Mouse (Mus musculus) embryo, embryonic 11 days (tissue): ENCODE measurements around the gene Npy5r.

Experiments
- DNase-seq: peaks from one replicate; pipeline ENCODE4 v3.0.0-alpha.2; 2015

Gene Npy5r

GRCm38 (mm10) chr8:66687511-66688329 is at the start of gene Npy5r:
Npy5r (minus strand) TSS chr8:66688128.
- DNase-seq: peak; percentile 59

GRCm38 (mm10) chr8:66731957-66732356 is 44.0 kb upstream of the Npy5r start:
- DNase-seq: no peak

DNA sequence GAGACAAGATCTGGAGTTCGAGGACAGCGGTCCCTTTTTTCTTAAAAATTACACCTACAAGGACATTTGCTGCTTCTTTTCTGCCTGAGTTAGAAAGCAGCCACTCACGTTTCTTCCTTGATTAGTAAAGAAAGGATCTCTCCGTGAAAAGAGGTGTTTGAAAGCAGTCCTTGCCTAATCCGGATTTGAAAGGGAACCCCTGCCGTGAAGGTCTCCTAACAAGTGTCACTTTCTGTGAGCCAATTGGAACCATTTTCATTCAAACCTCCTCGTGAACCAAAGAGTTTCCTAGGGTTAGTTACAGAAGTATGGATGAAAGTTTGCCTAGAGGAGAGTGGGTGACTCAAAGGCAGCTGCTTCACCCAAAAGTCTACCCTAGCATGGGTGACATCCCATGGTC is 41.5 kb upstream of the Npy5r start:
- no peak for DNase-seq

DNA sequence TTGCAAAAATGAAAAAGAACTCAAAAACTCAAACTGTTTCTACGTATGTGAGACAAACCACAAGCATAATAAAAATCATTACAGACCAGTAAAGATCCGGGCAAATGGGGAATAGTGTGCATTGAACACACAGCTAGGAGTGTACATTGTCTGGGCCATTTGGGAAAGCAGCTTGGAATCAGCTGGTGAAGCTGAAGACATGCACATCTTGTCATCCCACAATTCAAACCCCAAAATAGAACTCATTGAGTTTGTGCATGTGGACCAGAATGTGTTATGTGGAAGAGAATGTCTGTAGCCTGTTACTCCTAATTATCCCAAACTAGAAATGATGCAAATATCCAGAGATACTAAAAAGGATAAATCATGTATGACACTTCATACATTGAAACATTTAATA is 34.9 kb upstream of the Npy5r start:
- DNase-seq: no peak

DNA sequence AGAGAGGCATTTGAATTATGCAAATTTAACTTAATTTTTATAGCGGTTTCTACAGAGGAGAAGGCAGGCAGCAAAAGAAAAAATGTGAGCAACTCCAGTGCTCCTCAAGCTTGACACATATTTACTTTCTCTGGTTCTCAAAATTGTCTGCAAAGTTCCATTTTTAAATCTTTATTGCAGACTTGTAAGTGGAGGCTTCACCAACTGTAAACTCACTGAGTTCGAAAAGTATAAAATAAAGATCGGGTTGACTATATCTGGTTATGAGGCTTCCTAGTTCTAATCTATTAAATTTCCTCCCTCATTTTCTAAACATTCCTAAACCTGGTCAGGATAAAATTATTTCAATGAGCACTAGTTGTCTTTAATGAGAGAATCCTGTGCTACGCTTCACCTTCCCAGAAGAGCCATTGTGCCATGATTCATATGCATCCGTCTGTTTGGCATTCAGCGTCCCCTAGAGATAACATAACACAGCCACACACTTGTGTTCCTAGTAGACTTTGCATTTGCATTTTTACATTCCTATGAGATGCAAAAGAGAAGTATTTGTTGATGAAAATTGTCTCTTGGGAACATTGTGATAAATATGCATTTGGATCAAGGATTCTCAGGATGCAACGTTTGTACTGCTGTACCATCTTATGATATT is 26.5 kb upstream of the Npy5r start:
- DNase-seq: no peak

DNA sequence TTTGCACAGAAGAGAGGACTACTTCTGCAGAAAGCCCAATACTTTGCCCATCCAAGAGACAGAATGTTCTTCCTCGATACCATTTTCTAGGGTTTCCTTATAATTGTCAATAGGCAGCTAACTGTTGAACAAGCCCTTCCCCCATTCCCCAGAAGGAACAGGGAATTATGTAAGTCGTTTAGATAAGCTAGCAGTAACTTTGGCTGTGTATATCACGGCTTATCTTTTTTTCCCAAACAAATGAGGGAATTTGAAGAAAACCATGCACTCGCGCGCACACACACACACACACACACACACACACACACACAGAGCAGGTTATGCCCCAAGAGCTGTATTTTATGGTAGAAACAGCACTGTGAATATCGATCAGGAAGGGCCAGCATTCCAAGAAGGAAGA is 10.9 kb upstream of the Npy5r start:
- no peak for DNase-seq

DNA sequence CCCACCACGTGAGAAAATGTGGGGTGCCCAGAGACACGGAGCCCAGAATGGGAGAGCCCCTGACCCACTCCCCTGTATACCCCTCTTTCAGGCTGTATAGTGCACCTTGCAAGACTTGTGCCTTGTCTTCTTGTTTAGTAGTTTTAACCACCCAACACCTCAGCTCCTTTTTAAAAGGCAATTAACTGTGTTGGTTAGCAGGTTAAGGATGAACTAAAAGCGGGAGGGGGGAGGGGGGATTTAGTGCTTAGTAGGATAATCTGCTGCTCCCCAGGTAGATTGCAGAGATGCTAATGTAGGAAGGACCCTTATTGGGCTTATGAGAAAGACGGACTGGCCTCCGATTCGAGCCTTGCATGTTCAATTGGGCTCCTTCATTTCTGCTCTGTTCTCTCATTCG is 10.1 kb upstream of the Npy5r start:
- DNase-seq: peak; percentile 21

GRCm38 (mm10) chr8:66696970-66697843 is 9.3 kb upstream of the Npy5r start, which contains the start of gene Npy1r:
Npy1r (plus strand) TSS chr8:66697192.
- peak; percentile 81 for DNase-seq

DNA sequence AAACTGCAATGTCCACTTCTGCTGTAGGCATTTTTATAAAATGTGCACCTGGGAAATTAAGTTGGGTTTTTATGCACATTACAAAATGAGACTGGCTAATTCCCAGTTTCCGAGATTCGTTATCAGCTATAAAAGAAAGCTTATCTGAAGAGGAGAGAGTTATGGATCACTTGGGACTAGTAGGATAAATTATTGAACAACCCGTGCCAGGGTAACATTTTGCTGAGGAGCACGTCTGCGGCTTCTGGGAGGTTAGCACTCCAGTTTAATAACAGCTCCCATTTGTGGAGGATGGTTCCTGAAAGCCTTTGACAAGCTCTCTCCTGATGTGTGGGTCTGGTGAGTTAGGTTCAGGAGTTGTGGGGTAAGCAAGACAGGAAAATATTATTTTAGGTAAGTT is 2.5 kb upstream of the Npy5r start:
- DNase-seq: no peak

GRCm38 (mm10) chr8:66688799-66689198 is 871 bp upstream of the Npy5r start:
- DNase-seq: no peak

DNA sequence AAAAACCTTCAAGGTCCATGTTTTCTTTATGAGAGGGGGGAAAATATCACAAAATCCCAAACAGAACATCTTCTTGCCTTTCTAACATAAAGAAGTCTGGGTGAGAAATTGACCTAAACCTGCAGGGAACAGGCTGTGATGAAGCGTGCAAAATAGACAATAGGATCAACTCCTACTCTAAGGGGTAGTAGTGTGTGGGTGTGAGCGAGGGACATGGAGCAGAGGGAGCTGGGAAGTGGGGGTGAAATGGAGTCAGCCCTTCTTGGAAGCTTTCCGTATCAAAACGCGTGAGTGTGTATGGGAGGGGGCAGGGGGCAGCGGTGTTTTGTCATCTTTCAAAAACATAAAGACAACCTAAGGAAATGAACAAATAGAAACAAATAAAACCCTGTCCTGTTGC is 467 bp upstream of the Npy5r start:
- DNase-seq: no peak

- no peak for DNase-seq
Observed at GRCm38 (mm10) chr8:66681261-66681660, 6.7 kb downstream of the Npy5r start.

DNA sequence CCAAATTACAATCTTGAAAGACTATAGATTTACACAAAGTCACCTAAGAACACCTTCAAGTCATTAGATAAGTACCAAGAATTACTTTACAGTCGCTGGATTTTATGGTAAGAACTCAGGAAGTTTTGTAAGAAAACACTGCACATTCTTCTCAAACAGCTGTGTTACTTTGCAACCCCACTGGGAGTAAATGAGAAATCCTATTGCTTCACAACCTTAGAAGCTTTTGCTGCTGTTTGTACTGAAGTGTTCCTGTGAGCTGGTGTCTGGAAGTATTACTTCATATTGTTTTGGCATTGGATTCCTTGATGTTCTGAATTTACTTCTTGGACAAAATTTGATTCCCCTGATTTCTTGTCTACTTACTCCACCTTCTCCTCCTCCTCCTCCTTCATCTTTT is 57.2 kb downstream of the Npy5r start:
- no peak for DNase-seq
